Mouse (Mus musculus) hindbrain, embryonic 12.5 days (tissue): Measurements from ENCODE around the gene Klhl25. TPM values are rescaled to one million over a fixed set of nuclear protein-coding genes. Genes with fewer than 3 reads are reported as not detected.
"Not testable (repeated sequence)": the region's sequence is repeated elsewhere in the genome, so short reads cannot be mapped to it uniquely, and the experiment has no call there.

Experiments used
- ATAC-seq: fragments of 200-750 bp; cut with Nextera tagmentation; 2 replicates; pipeline ENCODE4 v1.8.0; 2017; ENCODE audit warnings: moderate TSS enrichment; ENCODE audit not compliant: low FRiP score
- H3K27ac ChIP-seq: fragments of 300-500 bp; sonication (generic); 2 replicates; pipeline ENCODE4 v1.5.1; 2016; ENCODE audit warnings: mild to moderate bottlenecking
- H3K27me3 ChIP-seq: fragments of 300-500 bp; sonication (generic); 2 replicates; pipeline ENCODE4 v1.6.1; 2016; ENCODE audit warnings: mild to moderate bottlenecking
- H3K36me3 ChIP-seq: fragments of 300-500 bp; sonication (generic); 2 replicates; pipeline ENCODE4 v1.6.1; 2016; ENCODE audit warnings: mild to moderate bottlenecking
- H3K4me1 ChIP-seq: fragments of 300-500 bp; sonication (generic); 2 replicates; pipeline ENCODE4 v1.6.1; 2016
- H3K4me2 ChIP-seq: fragments of 300-500 bp; sonication (generic); replicated peaks from 2 replicates; pipeline ENCODE4 v1.6.1; 2016; ENCODE audit warnings: mild to moderate bottlenecking
- H3K4me3 ChIP-seq: fragments of 300-500 bp; sonication (generic); 2 replicates; pipeline ENCODE4 v1.5.1; 2016; ENCODE audit warnings: mild to moderate bottlenecking
- H3K9ac ChIP-seq: fragments of 300-500 bp; sonication (generic); 2 replicates; pipeline ENCODE4 v1.6.1; 2016; ENCODE audit warnings: mild to moderate bottlenecking, moderate library complexity
- H3K9me3 ChIP-seq: fragments of 300-500 bp; sonication (generic); replicated peaks from 2 replicates; pipeline ENCODE4 v1.6.1; 2016; ENCODE audit warnings: mild to moderate bottlenecking
- WGBS: fragments of 180-500 bp; shearing (Covaris S2); methylation state at CpG from one replicate; pipeline ENCODE4 v1.1.7; 2016; 5-methylcytosine and 5-hydroxymethylcytosine counted together
- polyA plus RNA-seq: library from polyadenylated mRNA; unstranded; fragments of >200 nt; fragmentation: Nextera tagmentation; extraction: Ambion mirVana; gene quantifications from 2 replicates; pipeline ENCODE4 v1.2.1, GENCODE M21; 2016

Klhl25 gene
- polyA plus RNA-seq, 1 experiment from 2014 or later, result 26.0 TPM

GRCm38 (mm10) chr7:75881791-75882190, 33.7 kb downstream of the Klhl25 start:
- no peak for ATAC-seq
- no peaks in the 10 kb centered on the region for H3K36me3 ChIP-seq
- H3K27ac ChIP-seq, result no peak overlapping the region
- no peaks in the 10 kb centered on the region for H3K27me3 ChIP-seq
- no peak overlapping the region for H3K9ac ChIP-seq
- WGBS, result 83% methylated on average over 3 of the region's 3 CpGs
- no peaks in the 10 kb centered on the region for H3K9me3 ChIP-seq
- peaks cover 3% of the 10 kb centered on the region; the same call in 1 of the 2 replicates for H3K4me1 ChIP-seq
- H3K4me2 ChIP-seq, result no peak overlapping the region
- H3K4me3 ChIP-seq, result no peak overlapping the region

- H3K9ac ChIP-seq, result no peak overlapping the region
- H3K27ac ChIP-seq, result no peak overlapping the region
- H3K4me1 ChIP-seq, result no peaks in the 10 kb centered on the region
- H3K36me3 ChIP-seq, result no peaks in the 10 kb centered on the region
- H3K4me3 ChIP-seq, result no peak overlapping the region
- no peak overlapping the region for H3K4me2 ChIP-seq
- H3K27me3 ChIP-seq, result no peaks in the 10 kb centered on the region
- WGBS, result 92% methylated on average over 4 of the region's 4 CpGs
- no peaks in the 10 kb centered on the region for H3K9me3 ChIP-seq
- no peak for ATAC-seq
These were observed 43.4 kb downstream of the Klhl25 start for GRCm38 (mm10) chr7:75891466-75891865.

- ATAC-seq, result no peak
- Histone ChIP-seq H3K9ac (no peak overlapping the region), H3K4me3 (no peak overlapping the region), H3K4me1 (peaks cover 2% of the 10 kb centered on the region; the same call in 1 of the 2 replicates), H3K36me3 (no peaks in the 10 kb centered on the region), H3K27ac (no peak overlapping the region), H3K4me2 (no peak overlapping the region), H3K9me3 (no peaks in the 10 kb centered on the region), H3K27me3 (no peaks in the 10 kb centered on the region)
- WGBS, result 76% methylated on average over 3 of the region's 3 CpGs
These were observed 44.6 kb downstream of the Klhl25 start for GRCm38 (mm10) chr7:75892737-75893136.

- H3K9ac ChIP-seq, result no peak overlapping the region
- H3K27ac ChIP-seq, result no peak overlapping the region
- H3K36me3 ChIP-seq, result no peaks in the 10 kb centered on the region
- no peak overlapping the region for H3K4me2 ChIP-seq
- ATAC-seq, result no peak
- no peaks in the 10 kb centered on the region for H3K27me3 ChIP-seq
- no peak overlapping the region for H3K4me3 ChIP-seq
- 92% methylated on average over 8 of the region's 8 CpGs for WGBS
- H3K4me1 ChIP-seq, result peaks cover 2% of the 10 kb centered on the region; the same call in 1 of the 2 replicates
- no peaks in the 10 kb centered on the region for H3K9me3 ChIP-seq
These were observed 45.6 kb downstream of the Klhl25 start for GRCm38 (mm10) chr7:75893709-75894108.

- Histone ChIP-seq H3K4me2 (no peak overlapping the region), H3K27me3 (no peaks in the 10 kb centered on the region), H3K9me3 (no peaks in the 10 kb centered on the region), H3K27ac (no peak overlapping the region), H3K4me1 (peaks cover 2% of the 10 kb centered on the region; the same call in 1 of the 2 replicates), H3K36me3 (no peaks in the 10 kb centered on the region), H3K9ac (no peak overlapping the region), H3K4me3 (no peak overlapping the region)
- WGBS, result 85% methylated on average over 5 of the region's 5 CpGs
- ATAC-seq, result no peak
These were observed 48.9 kb downstream of the Klhl25 start for GRCm38 (mm10) chr7:75897041-75897440.

- H3K27me3 ChIP-seq, result no peaks in the 10 kb centered on the region
- no peak overlapping the region for H3K4me3 ChIP-seq
- ATAC-seq, result no peak
- no peak overlapping the region for H3K27ac ChIP-seq
- H3K36me3 ChIP-seq, result no peaks in the 10 kb centered on the region
- H3K4me2 ChIP-seq, result no peak overlapping the region
- peaks cover 2% of the 10 kb centered on the region; the same call in 1 of the 2 replicates for H3K4me1 ChIP-seq
- WGBS, result 49% methylated on average over 6 of the region's 6 CpGs
- no peak overlapping the region for H3K9ac ChIP-seq
- H3K9me3 ChIP-seq, result no peaks in the 10 kb centered on the region
These were observed 51.0 kb downstream of the Klhl25 start for GRCm38 (mm10) chr7:75899102-75899501.

- no peak for ATAC-seq
- Histone ChIP-seq H3K9me3 (no peaks in the 10 kb centered on the region), H3K4me2 (no peak overlapping the region), H3K36me3 (no peaks in the 10 kb centered on the region), H3K9ac (no peak overlapping the region), H3K27me3 (no peaks in the 10 kb centered on the region), H3K27ac (no peak overlapping the region), H3K4me3 (no peak overlapping the region), H3K4me1 (peaks cover 2% of the 10 kb centered on the region; the same call in 1 of the 2 replicates)
- WGBS, result 32% methylated on average over 8 of the region's 8 CpGs
These were observed 51.4 kb downstream of the Klhl25 start for GRCm38 (mm10) chr7:75899517-75899916.

GRCm38 (mm10) chr7:75899954-75900353, 51.8 kb downstream of the Klhl25 start:
- no peak overlapping the region for H3K9ac ChIP-seq
- ATAC-seq, result no peak
- no peak overlapping the region for H3K27ac ChIP-seq
- 79% methylated on average over 4 of the region's 4 CpGs for WGBS
- peaks cover 2% of the 10 kb centered on the region; the same call in 1 of the 2 replicates for H3K4me1 ChIP-seq
- H3K9me3 ChIP-seq, result no peaks in the 10 kb centered on the region
- no peak overlapping the region for H3K4me3 ChIP-seq
- H3K27me3 ChIP-seq, result no peaks in the 10 kb centered on the region
- H3K4me2 ChIP-seq, result no peak overlapping the region
- H3K36me3 ChIP-seq, result no peaks in the 10 kb centered on the region

- Histone ChIP-seq H3K27me3 (0 out of 2 replicates have a peak, but pooled peaks cover 2% of the 10 kb centered on the region), H3K4me2 (no peak overlapping the region), H3K4me1 (peaks cover under 1% of the 10 kb centered on the region; the same call in 1 of the 2 replicates), H3K4me3 (no peak overlapping the region), H3K36me3 (no peaks in the 10 kb centered on the region), H3K9ac (no peak overlapping the region), H3K9me3 (no peaks in the 10 kb centered on the region), H3K27ac (no peak overlapping the region)
- no peak for ATAC-seq
- 43% methylated on average over 2 of the region's 2 CpGs for WGBS
These were observed 57.0 kb downstream of the Klhl25 start for GRCm38 (mm10) chr7:75905145-75905544.

- Histone ChIP-seq H3K4me1 (peaks cover 7% of the 10 kb centered on the region; the same call in 1 of the 2 replicates), H3K27ac (peak overlapping the region; percentile 55), H3K9ac (peak overlapping the region; percentile 23)
These were observed 62.0 kb downstream of the Klhl25 start for GRCm38 (mm10) chr7:75910035-75910651.

GRCm38 (mm10) chr7:75910652-75911035, 62.5 kb downstream of the Klhl25 start:
- 0 out of 2 replicates have a peak overlapping the region, but pooled peaks have one; percentile 27 for H3K4me3 ChIP-seq
- ATAC-seq, result no peak
- H3K9ac ChIP-seq, result peak overlapping the region; percentile 23
- no peaks in the 10 kb centered on the region for H3K36me3 ChIP-seq
- no peaks in the 10 kb centered on the region for H3K9me3 ChIP-seq
- peaks cover 7% of the 10 kb centered on the region; the same call in 1 of the 2 replicates for H3K4me1 ChIP-seq
- H3K27ac ChIP-seq, result peak overlapping the region; percentile 55
- WGBS, result 75% methylated on average over 8 of the region's 8 CpGs
- H3K27me3 ChIP-seq, result 0 out of 2 replicates have a peak, but pooled peaks cover 2% of the 10 kb centered on the region
- peak overlapping the region; percentile 49 for H3K4me2 ChIP-seq

More at GRCm38 (mm10) chr7:75910035-75910651, 62.0 kb downstream of the Klhl25 start:
- H3K4me2 ChIP-seq, result peak overlapping the region; percentile 49
- no peaks in the 10 kb centered on the region for H3K9me3 ChIP-seq
- peak; percentile 74 for ATAC-seq
- 5% methylated on average over 11 of the region's 11 CpGs for WGBS
- H3K4me3 ChIP-seq, result peak overlapping the region; percentile 27
- 0 out of 2 replicates have a peak, but pooled peaks cover 2% of the 10 kb centered on the region for H3K27me3 ChIP-seq
- H3K36me3 ChIP-seq, result no peaks in the 10 kb centered on the region

- no peak overlapping the region for H3K27ac ChIP-seq
- no peak overlapping the region for H3K4me3 ChIP-seq
- H3K9ac ChIP-seq, result no peak overlapping the region
- no peak overlapping the region for H3K4me2 ChIP-seq
- H3K4me1 ChIP-seq, result peaks cover 7% of the 10 kb centered on the region; the same call in 1 of the 2 replicates
- ATAC-seq, result peak; percentile 74
- WGBS, result 4% methylated on average over 7 of the region's 7 CpGs
- no peaks in the 10 kb centered on the region for H3K9me3 ChIP-seq
- H3K27me3 ChIP-seq, result no peaks in the 10 kb centered on the region
- H3K36me3 ChIP-seq, result no peaks in the 10 kb centered on the region
These were observed 65.8 kb downstream of the Klhl25 start for GRCm38 (mm10) chr7:75913952-75914351.

- not testable (repeated sequence) for H3K27ac ChIP-seq, ATAC-seq, H3K4me2 ChIP-seq, H3K4me1 ChIP-seq, H3K27me3 ChIP-seq, H3K9ac ChIP-seq, H3K9me3 ChIP-seq, H3K4me3 ChIP-seq, H3K36me3 ChIP-seq
- WGBS, result 84% methylated on average over 3 of the region's 3 CpGs
These were observed 67.4 kb downstream of the Klhl25 start for GRCm38 (mm10) chr7:75915550-75915949.
